Mouse (Mus musculus): Measurements from ENCODE around the gene Zfpl1. TPM values are rescaled to one million over a fixed set of nuclear protein-coding genes. Genes with fewer than 3 reads are reported as not detected.

Zfpl1 gene
- 52.4 to 58.0 TPM (median 54.3 TPM) in 4 replicates for total RNA-seq (2023; ENCODE audit: inconsistent age)

GRCm38 (mm10) chr19:6084478-6085248 lies at the start of gene Zfpl1, which contains the start of gene Cdca5:
Gene Zfpl1, minus strand, starts transcription at chr19:6084956.
Gene Cdca5, plus strand, starts transcription at chr19:6084983.

GRCm38 (mm10) chr19:6127760-6128341 lies 43.1 kb upstream of the Zfpl1 start, which contains the start of gene Snx15:
Gene Snx15, minus strand, starts transcription at chr19:6128304.

GRCm38 (mm10) chr19:6117986-6118676 lies 33.4 kb upstream of the Zfpl1 start, which contains the start of gene Sac3d1:
Gene Sac3d1, minus strand, starts transcription at chr19:6118650.

GRCm38 (mm10) chr19:6105586-6105985 lies 20.8 kb upstream of the Zfpl1 start, which contains the start of gene Naaladl1:
Gene Naaladl1, plus strand, starts transcription at chr19:6105782.

GRCm38 (mm10) chr19:6094119-6094518 lies 9.4 kb upstream of the Zfpl1 start, which contains the start of gene AC131692.1:
Gene AC131692.1, plus strand, starts transcription at chr19:6094419.

GRCm38 (mm10) chr19:6082156-6082555 lies 2.6 kb downstream of the Zfpl1 start, which contains the start of gene Gm28374:
Gene Gm28374, minus strand, starts transcription at chr19:6082256.

GRCm38 (mm10) chr19:6079983-6080480 lies 4.7 kb downstream of the Zfpl1 start, which contains the start of gene Tmem262:
Gene Tmem262, plus strand, starts transcription at chr19:6080033.

GRCm38 (mm10) chr19:6076564-6077393 lies 8.0 kb downstream of the Zfpl1 start, which contains the start of gene Vps51:
Gene Vps51, minus strand, starts transcription at chr19:6077231.

GRCm38 (mm10) chr19:6067724-6068415 lies 16.9 kb downstream of the Zfpl1 start, which contains the start of gene Tm7sf2:
Gene Tm7sf2, minus strand, starts transcription at chr19:6068373.

GRCm38 (mm10) chr19:6061021-6061533 lies 23.7 kb downstream of the Zfpl1 start, which contains the start of gene Znhit2:
Gene Znhit2, plus strand, starts transcription at chr19:6061192.

GRCm38 (mm10) chr19:6057313-6058096 lies 27.3 kb downstream of the Zfpl1 start, which contains the start of the genes Mrpl49 and Fau:
Gene Mrpl49, minus strand, starts transcription at chr19:6057785.
Gene Fau, plus strand, starts transcription at chr19:6057844.

GRCm38 (mm10) chr19:6046294-6047153 lies 38.2 kb downstream of the Zfpl1 start, which contains the start of gene Syvn1:
Gene Syvn1, plus strand, starts transcription at chr19:6046576.

Other genes with a start within 250 kb of the Zfpl1 start
- 29.4 to 40.1 TPM (median 35.7 TPM) in 4 replicates for gene Frmd8, start 209.7 kb downstream of the Zfpl1 start, total RNA-seq (2023; ENCODE audit: inconsistent age)
- 21.3 to 29.7 TPM (median 22.3 TPM) in 4 replicates for gene Slc25a45, start 207.1 kb downstream of the Zfpl1 start, total RNA-seq (2023; ENCODE audit: inconsistent age)
- gene Tigd3, start 190.8 kb downstream of the Zfpl1 start, total RNA-seq (2023; ENCODE audit: inconsistent age), result 1.9 to 2.7 TPM (median 2.6 TPM) in 4 replicates
- gene Dpf2, start 171.9 kb downstream of the Zfpl1 start, total RNA-seq (2023; ENCODE audit: inconsistent age), result 161 to 182 TPM (median 167 TPM) in 4 replicates
- 0.29 to 0.69 TPM (median 0.35 TPM) in 3 of 4 replicates, not detected in the other for gene Cdc42ep2, start 160.1 kb downstream of the Zfpl1 start, total RNA-seq (2023; ENCODE audit: inconsistent age)
- gene Pola2, start 120.8 kb downstream of the Zfpl1 start, total RNA-seq (2023; ENCODE audit: inconsistent age), result 73.1 to 80.6 TPM (median 74.2 TPM) in 4 replicates
- gene Slc22a20, start 98.8 kb downstream of the Zfpl1 start, total RNA-seq (2023; ENCODE audit: inconsistent age), result not detected in 4 replicates
- 82.1 to 108 TPM (median 91.6 TPM) in 4 replicates for gene Capn1, start 69.1 kb downstream of the Zfpl1 start, total RNA-seq (2023; ENCODE audit: inconsistent age)
- 176 to 196 TPM (median 188 TPM) in 4 replicates for gene Syvn1, start 38.4 kb downstream of the Zfpl1 start, total RNA-seq (2023; ENCODE audit: inconsistent age)
- gene Mrpl49, start 27.2 kb downstream of the Zfpl1 start, total RNA-seq (2023; ENCODE audit: inconsistent age), result 14.5 to 19.1 TPM (median 18.6 TPM) in 4 replicates
- gene Fau, start 27.1 kb downstream of the Zfpl1 start, total RNA-seq (2023; ENCODE audit: inconsistent age), result 3,370 to 3,487 TPM (median 3,432 TPM) in 4 replicates
- 11.7 to 16.6 TPM (median 12.9 TPM) in 4 replicates for gene Znhit2, start 23.8 kb downstream of the Zfpl1 start, total RNA-seq (2023; ENCODE audit: inconsistent age)
- 9.3 to 20.4 TPM (median 16.4 TPM) in 4 replicates for gene Tm7sf2, start 16.6 kb downstream of the Zfpl1 start, total RNA-seq (2023; ENCODE audit: inconsistent age)
- 88.4 to 98.7 TPM (median 94.0 TPM) in 4 replicates for gene Vps51, start 7.7 kb downstream of the Zfpl1 start, total RNA-seq (2023; ENCODE audit: inconsistent age)
- gene Tmem262, start 4.9 kb downstream of the Zfpl1 start, total RNA-seq (2023; ENCODE audit: inconsistent age), result not detected in 4 replicates
- 1.0 to 1.4 TPM in 2 of 4 replicates, not detected in the others for gene Gm28374, start 2.7 kb downstream of the Zfpl1 start, total RNA-seq (2023; ENCODE audit: inconsistent age)
- 1.4 to 3.9 TPM (median 2.2 TPM) in 4 replicates for gene Cdca5, start within 50 bp of the Zfpl1 start, total RNA-seq (2023; ENCODE audit: inconsistent age)
- gene AC131692.1, start 9.5 kb upstream of the Zfpl1 start, total RNA-seq (2023; ENCODE audit: inconsistent age), result not detected in 4 replicates
- not detected in 4 replicates for gene Naaladl1, start 20.8 kb upstream of the Zfpl1 start, total RNA-seq (2023; ENCODE audit: inconsistent age)
- 8.1 to 10.4 TPM (median 8.8 TPM) in 4 replicates for gene Sac3d1, start 33.7 kb upstream of the Zfpl1 start, total RNA-seq (2023; ENCODE audit: inconsistent age)
- 28.8 to 34.9 TPM (median 32.1 TPM) in 4 replicates for gene Snx15, start 43.3 kb upstream of the Zfpl1 start, total RNA-seq (2023; ENCODE audit: inconsistent age)
- not detected in 4 replicates for gene Batf2, start 56.0 kb upstream of the Zfpl1 start, total RNA-seq (2023; ENCODE audit: inconsistent age)
- 28.2 to 35.1 TPM (median 33.3 TPM) in 4 replicates for gene Arl2, start 56.6 kb upstream of the Zfpl1 start, total RNA-seq (2023; ENCODE audit: inconsistent age)
- not detected in 4 replicates for gene Majin, start 99.4 kb upstream of the Zfpl1 start, total RNA-seq (2023; ENCODE audit: inconsistent age)
- gene Gpha2, start 141.4 kb upstream of the Zfpl1 start, total RNA-seq (2023; ENCODE audit: inconsistent age), result not detected in 4 replicates
- gene Ppp2r5b, start 150.9 kb upstream of the Zfpl1 start, total RNA-seq (2023; ENCODE audit: inconsistent age), result 23.9 to 27.8 TPM (median 25.9 TPM) in 4 replicates
- 163 to 191 TPM (median 175 TPM) in 4 replicates for gene Atg2a, start 156.7 kb upstream of the Zfpl1 start, total RNA-seq (2023; ENCODE audit: inconsistent age)
- 247 to 254 TPM (median 253 TPM) in 4 replicates for gene Ehd1, start 191.8 kb upstream of the Zfpl1 start, total RNA-seq (2023; ENCODE audit: inconsistent age)
- 13.9 to 18.0 TPM (median 15.4 TPM) in 4 replicates for gene Cdc42bpg, start 221.5 kb upstream of the Zfpl1 start, total RNA-seq (2023; ENCODE audit: inconsistent age)